Mouse (Mus musculus): ENCODE measurements around the gene Cntnap2. TPM values are rescaled to one million over a fixed set of nuclear protein-coding genes. Genes with fewer than 3 reads are reported as not detected.

Gene Cntnap2
- polyA plus RNA-seq, 1 experiment from 2014 or later: 4.7 TPM

DNA sequence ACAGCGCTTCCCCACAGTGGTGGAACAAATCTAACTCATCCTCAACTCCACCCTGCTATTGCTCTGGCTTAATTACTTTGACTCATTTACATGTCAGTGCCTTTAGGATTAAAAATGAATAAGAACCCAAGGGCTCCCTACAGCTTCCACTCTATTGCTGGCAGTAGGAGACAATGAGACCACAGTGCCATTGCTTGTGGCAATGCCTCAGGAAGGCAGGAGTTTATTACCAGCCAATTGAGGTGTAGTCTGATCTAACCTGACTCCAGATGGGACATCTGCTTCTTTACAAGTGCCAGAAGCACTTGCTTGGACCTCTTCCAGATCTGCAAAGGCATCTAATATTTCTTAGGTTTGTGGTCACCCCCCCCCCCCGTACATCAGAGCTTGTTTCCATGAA is 1615.9 kb downstream of the Cntnap2 start:
- H3K27me3 ChIP-seq: no peaks in the 10 kb centered on the region
- H3K4me1 ChIP-seq: no peaks in the 10 kb centered on the region
- H3K27ac ChIP-seq: no peak overlapping the region
- H3K36me3 ChIP-seq: no peaks in the 10 kb centered on the region
- no peaks in the 10 kb centered on the region for H3K9me3 ChIP-seq
- ATAC-seq (ENCODE audit: low FRiP score, low read depth): no peak
- H3K4me2 ChIP-seq (replicated peaks): no peak overlapping the region
- no peak overlapping the region for H3K4me3 ChIP-seq
- no peak overlapping the region for H3K9ac ChIP-seq
- 71% methylated on average over 2 of the region's 2 CpGs for WGBS

- H3K27ac ChIP-seq: no peak overlapping the region
- no peaks in the 10 kb centered on the region for H3K9me3 ChIP-seq
- no peak for ATAC-seq (ENCODE audit: low FRiP score, low read depth)
- no peak overlapping the region for H3K4me2 ChIP-seq (replicated peaks)
- H3K9ac ChIP-seq: no peak overlapping the region
- no peaks in the 10 kb centered on the region for H3K27me3 ChIP-seq
- no peak overlapping the region for H3K4me3 ChIP-seq
- H3K4me1 ChIP-seq: no peaks in the 10 kb centered on the region
- H3K36me3 ChIP-seq: no peaks in the 10 kb centered on the region
- WGBS: 75% methylated on average over 4 of the region's 4 CpGs
Measured at GRCm38 (mm10) chr6:46675621-46676020, 1616.5 kb downstream of the Cntnap2 start.

- Histone ChIP-seq H3K27me3 (no peaks in the 10 kb centered on the region), H3K36me3 (no peaks in the 10 kb centered on the region), H3K9ac (no peak overlapping the region), H3K9me3 (no peaks in the 10 kb centered on the region), H3K4me3 (no peak overlapping the region), H3K4me2 (replicated peaks) (no peak overlapping the region), H3K4me1 (no peaks in the 10 kb centered on the region), H3K27ac (no peak overlapping the region)
- no peak for ATAC-seq (ENCODE audit: low FRiP score, low read depth)
- 75% methylated on average over 1 of the region's 1 CpGs for WGBS
Measured at GRCm38 (mm10) chr6:46696187-46696586, 1637.0 kb downstream of the Cntnap2 start.

DNA sequence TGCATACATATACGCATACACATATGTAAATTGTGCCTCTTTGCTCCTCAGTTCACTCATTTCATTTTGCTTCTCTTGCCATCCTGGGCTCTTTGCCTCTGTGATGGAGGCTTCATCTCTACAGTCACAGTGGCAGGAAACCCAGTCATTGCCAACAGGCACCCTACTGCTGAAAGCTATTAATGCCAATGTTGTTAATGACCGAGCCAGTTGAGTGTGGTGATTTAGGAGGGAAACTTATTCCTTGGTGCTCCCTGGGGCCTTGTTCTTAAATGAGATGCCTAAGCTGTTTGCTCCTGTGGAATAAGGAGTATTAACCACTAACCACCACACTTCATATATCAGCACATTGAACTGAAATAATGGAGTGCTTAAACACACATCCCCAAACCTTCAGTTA is 1640.2 kb downstream of the Cntnap2 start:
- ATAC-seq (ENCODE audit: low FRiP score, low read depth): no peak
- Histone ChIP-seq H3K4me2 (replicated peaks) (no peak overlapping the region), H3K4me3 (no peak overlapping the region), H3K9me3 (no peaks in the 10 kb centered on the region), H3K4me1 (no peaks in the 10 kb centered on the region), H3K27ac (no peak overlapping the region), H3K27me3 (no peaks in the 10 kb centered on the region), H3K36me3 (no peaks in the 10 kb centered on the region), H3K9ac (no peak overlapping the region)
- 54% methylated on average over 2 of the region's 2 CpGs for WGBS

DNA sequence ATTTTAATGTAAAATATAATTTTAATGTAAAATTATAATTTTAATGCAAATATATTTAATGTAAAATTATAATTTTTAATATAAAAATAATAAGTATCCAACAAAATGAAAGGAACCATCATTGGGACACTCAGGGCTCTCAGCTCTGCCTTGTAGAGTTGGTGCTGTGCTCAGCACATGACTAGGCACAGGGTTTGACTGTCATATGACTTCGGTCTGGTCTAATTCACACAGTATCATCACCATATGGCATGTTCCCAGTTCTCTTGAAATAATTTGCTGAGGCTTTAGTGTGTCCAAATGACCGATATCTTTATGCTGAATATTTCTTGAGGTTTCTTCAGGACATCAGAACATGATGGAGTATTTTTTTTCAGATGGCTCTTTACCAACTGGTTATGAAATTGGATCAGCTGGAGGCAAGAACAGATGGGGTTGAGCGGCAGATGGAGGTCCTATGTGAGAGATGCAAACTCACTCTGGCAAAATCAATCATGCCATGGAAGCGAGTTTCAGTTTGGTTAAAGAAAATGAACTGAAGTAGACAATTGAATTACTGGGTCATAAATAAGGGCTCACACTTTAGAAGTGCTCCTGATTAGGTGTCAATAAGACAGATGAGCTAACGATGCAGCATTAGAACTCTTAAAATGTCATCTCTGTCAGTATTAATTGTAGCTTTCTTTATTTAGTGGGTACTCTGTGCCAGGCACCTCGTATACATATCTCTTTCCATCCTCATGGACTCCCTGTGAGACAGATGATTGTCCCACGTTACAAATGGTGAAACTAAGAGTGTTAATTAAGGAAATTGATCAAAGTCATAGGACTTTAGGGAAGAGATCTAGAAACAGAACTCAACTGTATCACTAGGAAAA is 1645.4 kb downstream of the Cntnap2 start:
- no peaks in the 10 kb centered on the region for H3K36me3 ChIP-seq
- no peak for ATAC-seq (ENCODE audit: low FRiP score, low read depth)
- H3K4me3 ChIP-seq: no peak overlapping the region
- H3K9ac ChIP-seq: no peak overlapping the region
- H3K27me3 ChIP-seq: no peaks in the 10 kb centered on the region
- H3K4me2 ChIP-seq (replicated peaks): no peak overlapping the region
- no peaks in the 10 kb centered on the region for H3K9me3 ChIP-seq
- no peak overlapping the region for H3K27ac ChIP-seq
- H3K4me1 ChIP-seq: no peaks in the 10 kb centered on the region
- WGBS: 53% methylated on average over 7 of the region's 7 CpGs

- Histone ChIP-seq H3K4me2 (replicated peaks) (no peak overlapping the region), H3K4me3 (no peak overlapping the region), H3K9me3 (no peaks in the 10 kb centered on the region), H3K27me3 (no peaks in the 10 kb centered on the region), H3K36me3 (no peaks in the 10 kb centered on the region), H3K9ac (no peak overlapping the region), H3K4me1 (no peaks in the 10 kb centered on the region), H3K27ac (no peak overlapping the region)
- WGBS: 81% methylated on average over 3 of the region's 3 CpGs
- ATAC-seq (ENCODE audit: low FRiP score, low read depth): no peak
Measured at GRCm38 (mm10) chr6:46705926-46706325, 1646.8 kb downstream of the Cntnap2 start.

DNA sequence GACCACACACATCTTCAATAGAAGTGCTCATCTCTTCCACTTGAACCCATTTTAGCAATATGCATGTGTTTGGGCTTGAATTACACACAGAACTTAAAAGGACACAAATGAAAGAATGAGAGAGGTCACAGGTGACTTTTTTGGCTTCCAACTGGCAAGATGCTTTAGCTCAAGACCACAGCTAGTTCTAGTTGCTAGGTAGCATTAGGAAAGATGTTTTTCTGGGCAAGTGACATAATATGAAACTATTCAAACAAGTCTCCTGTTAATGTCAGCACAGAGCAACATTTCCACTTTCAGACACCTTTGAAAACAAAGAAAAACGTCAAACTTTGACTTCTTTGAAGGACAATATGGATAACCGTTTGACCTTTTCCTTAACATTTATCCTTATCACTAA is 1657.4 kb downstream of the Cntnap2 start:
- Histone ChIP-seq H3K36me3 (no peaks in the 10 kb centered on the region), H3K4me1 (no peaks in the 10 kb centered on the region), H3K27me3 (no peaks in the 10 kb centered on the region), H3K4me3 (no peak overlapping the region), H3K27ac (no peak overlapping the region), H3K9me3 (no peaks in the 10 kb centered on the region), H3K9ac (no peak overlapping the region), H3K4me2 (replicated peaks) (no peak overlapping the region)
- WGBS: 77% methylated on average over 2 of the region's 2 CpGs
- no peak for ATAC-seq (ENCODE audit: low FRiP score, low read depth)

GRCm38 (mm10) chr6:46733794-46734193 is 1674.6 kb downstream of the Cntnap2 start:
- H3K4me3 ChIP-seq: no peak overlapping the region
- no peaks in the 10 kb centered on the region for H3K27me3 ChIP-seq
- ATAC-seq (ENCODE audit: low FRiP score, low read depth): no peak
- H3K9ac ChIP-seq: no peak overlapping the region
- no peak overlapping the region for H3K27ac ChIP-seq
- H3K36me3 ChIP-seq: no peaks in the 10 kb centered on the region
- no peak overlapping the region for H3K4me2 ChIP-seq (replicated peaks)
- no peaks in the 10 kb centered on the region for H3K4me1 ChIP-seq
- no peaks in the 10 kb centered on the region for H3K9me3 ChIP-seq

- ATAC-seq (ENCODE audit: low FRiP score, low read depth): no peak
- H3K36me3 ChIP-seq: no peaks in the 10 kb centered on the region
- H3K9ac ChIP-seq: no peak overlapping the region
- H3K4me2 ChIP-seq (replicated peaks): no peak overlapping the region
- no peaks in the 10 kb centered on the region for H3K27me3 ChIP-seq
- H3K27ac ChIP-seq: no peak overlapping the region
- no peaks in the 10 kb centered on the region for H3K9me3 ChIP-seq
- H3K4me1 ChIP-seq: no peaks in the 10 kb centered on the region
- H3K4me3 ChIP-seq: no peak overlapping the region
Measured at GRCm38 (mm10) chr6:46748448-46748847, 1689.3 kb downstream of the Cntnap2 start.

GRCm38 (mm10) chr6:46763481-46763880 is 1704.3 kb downstream of the Cntnap2 start:
- Histone ChIP-seq H3K9me3 (no peaks in the 10 kb centered on the region), H3K4me2 (replicated peaks) (no peak overlapping the region), H3K4me1 (no peaks in the 10 kb centered on the region), H3K36me3 (no peaks in the 10 kb centered on the region), H3K4me3 (no peak overlapping the region), H3K27me3 (no peaks in the 10 kb centered on the region), H3K9ac (no peak overlapping the region), H3K27ac (no peak overlapping the region)
- WGBS: 88% methylated on average over 3 of the region's 3 CpGs
- no peak for ATAC-seq (ENCODE audit: low FRiP score, low read depth)

DNA sequence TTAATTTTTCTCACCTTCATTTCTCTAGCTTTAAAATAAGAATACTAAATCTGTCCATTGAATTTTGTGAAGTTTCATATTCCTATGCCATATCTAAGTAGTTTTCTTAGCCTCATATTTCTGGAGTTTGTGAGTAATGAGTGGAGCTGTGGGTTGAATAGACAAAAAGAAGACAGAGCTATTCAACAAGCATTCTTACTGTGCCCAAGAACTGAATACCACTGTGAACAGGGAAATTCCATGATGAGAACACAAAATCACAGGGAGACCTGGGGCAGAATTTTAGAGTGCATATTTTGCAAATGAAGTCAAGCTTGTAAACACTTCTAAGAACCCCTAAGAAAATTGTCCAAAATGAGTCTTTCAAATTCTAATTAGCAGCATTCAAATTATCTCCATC is 1715.4 kb downstream of the Cntnap2 start:
- Histone ChIP-seq H3K4me3 (no peak overlapping the region), H3K4me1 (no peaks in the 10 kb centered on the region), H3K9ac (no peak overlapping the region), H3K27me3 (no peaks in the 10 kb centered on the region), H3K4me2 (replicated peaks) (no peak overlapping the region), H3K9me3 (no peaks in the 10 kb centered on the region), H3K27ac (no peak overlapping the region), H3K36me3 (no peaks in the 10 kb centered on the region)
- no peak for ATAC-seq (ENCODE audit: low FRiP score, low read depth)

GRCm38 (mm10) chr6:46802264-46803110 is 1743.3 kb downstream of the Cntnap2 start:
- Histone ChIP-seq H3K36me3 (no peaks in the 10 kb centered on the region), H3K4me3 (no peak overlapping the region), H3K4me1 (no peaks in the 10 kb centered on the region), H3K27me3 (no peaks in the 10 kb centered on the region), H3K4me2 (replicated peaks) (no peak overlapping the region), H3K27ac (no peak overlapping the region), H3K9me3 (no peaks in the 10 kb centered on the region), H3K9ac (no peak overlapping the region)
- 79% methylated on average over 4 of the region's 4 CpGs for WGBS
- ATAC-seq (ENCODE audit: low FRiP score, low read depth): no peak
